Mouse (Mus musculus) neural tube, embryonic 14.5 days (tissue): Measurements from ENCODE around the gene Snapc4. TPM values are rescaled to one million over a fixed set of nuclear protein-coding genes. Genes with fewer than 3 reads are reported as not detected.
A peak's percentile ranks its signal among the peaks of the same experiment; 100 is the strongest.

ENCODE experiments used
- ATAC-seq: fragments of 200-750 bp; cut with Nextera tagmentation; 2 replicates; pipeline ENCODE4 v1.8.0; 2017; ENCODE audit warnings: low read depth, mild to moderate bottlenecking, moderate TSS enrichment, moderate library complexity
- H3K27ac ChIP-seq: fragments of 300-500 bp; sonication (generic); 2 replicates; pipeline ENCODE4 v1.5.1; 2014; ENCODE audit warnings: low read depth, mild to moderate bottlenecking, control low read depth, low read length, moderate library complexity, mixed read lengths
- H3K27me3 ChIP-seq: fragments of 300-500 bp; sonication (generic); 2 replicates; pipeline ENCODE4 v1.6.1; 2014; ENCODE audit warnings: low read length; ENCODE audit not compliant: control insufficient read depth, insufficient read depth
- H3K36me3 ChIP-seq: fragments of 300-500 bp; sonication (generic); 2 replicates; pipeline ENCODE4 v1.6.1; 2014; ENCODE audit warnings: low read length, mixed read lengths; ENCODE audit not compliant: control insufficient read depth, insufficient read depth
- H3K4me1 ChIP-seq: fragments of 300-500 bp; sonication (generic); 2 replicates; pipeline ENCODE4 v1.6.1; 2014; ENCODE audit warnings: low read length; ENCODE audit not compliant: control insufficient read depth, insufficient read depth
- H3K4me2 ChIP-seq: fragments of 300-500 bp; sonication (generic); 2 replicates; pipeline ENCODE4 v1.6.1; 2014; ENCODE audit warnings: mild to moderate bottlenecking, low read depth, low read length, control low read depth
- H3K4me3 ChIP-seq: fragments of 300-500 bp; sonication (generic); 2 replicates; pipeline ENCODE4 v1.5.1; 2014; ENCODE audit warnings: low read depth, low read length, control low read depth, mixed read lengths
- H3K9ac ChIP-seq: fragments of 300-500 bp; sonication (generic); replicated peaks from 2 replicates; pipeline ENCODE4 v1.6.1; 2014; ENCODE audit warnings: low read depth, mild to moderate bottlenecking, control low read depth, low read length, mixed read lengths
- H3K9me3 ChIP-seq: fragments of 300-500 bp; sonication (generic); 2 replicates; pipeline ENCODE4 v1.6.1; 2016; ENCODE audit warnings: low read length; ENCODE audit not compliant: control insufficient read depth
- WGBS: fragments of 180-500 bp; shearing (Covaris S2); extraction: QIAGEN DNeasy Blood & Tissue Kit; methylation state at CpG from one replicate; pipeline ENCODE4 v1.1.7; 2014; 5-methylcytosine and 5-hydroxymethylcytosine counted together
- polyA plus RNA-seq: library from polyadenylated mRNA; unstranded; fragments of >200 nt; fragmentation: Nextera tagmentation; extraction: Ambion mirVana; gene quantifications from 2 replicates; pipeline ENCODE4 v1.2.1, GENCODE M21; 2014

Snapc4 gene
- polyA plus RNA-seq, 1 experiment from 2014 or later = 30.9 TPM

GRCm38 (mm10) chr2:26320245-26321185 lies 59.9 kb downstream of the Snapc4 start:
- Histone ChIP-seq H3K27me3 (no peaks in the 10 kb centered on the region), H3K27ac (no peak overlapping the region), H3K9me3 (no peaks in the 10 kb centered on the region), H3K4me2 (no peak overlapping the region), H3K4me1 (peaks cover 38% of the 10 kb centered on the region), H3K36me3 (peaks cover 23% of the 10 kb centered on the region; the same call in 1 of the 2 replicates), H3K9ac (no peak overlapping the region), H3K4me3 (no peak overlapping the region)
- WGBS = 76% methylated on average over 14 of the region's 14 CpGs
- ATAC-seq = no peak

- 90% methylated on average over 13 of the region's 13 CpGs for WGBS
- H3K4me2 ChIP-seq = no peak overlapping the region
- peaks cover 38% of the 10 kb centered on the region for H3K4me1 ChIP-seq
- H3K9ac ChIP-seq = peak overlapping the region; percentile 11; the same call in 1 of the 2 replicates
- no peaks in the 10 kb centered on the region for H3K27me3 ChIP-seq
- no peak overlapping the region for H3K4me3 ChIP-seq
- no peaks in the 10 kb centered on the region for H3K9me3 ChIP-seq
- H3K27ac ChIP-seq = no peak overlapping the region
- no peak for ATAC-seq
- H3K36me3 ChIP-seq = peaks cover 18% of the 10 kb centered on the region; the same call in 1 of the 2 replicates
Measured at GRCm38 (mm10) chr2:26319519-26320244, 60.8 kb downstream of the Snapc4 start.

- H3K9ac ChIP-seq = no peak overlapping the region
- WGBS = 94% methylated on average over 9 of the region's 9 CpGs
- H3K36me3 ChIP-seq = peaks cover 12% of the 10 kb centered on the region; the same call in 1 of the 2 replicates
- H3K27ac ChIP-seq = no peak overlapping the region
- no peak for ATAC-seq
- H3K4me1 ChIP-seq = peaks cover 38% of the 10 kb centered on the region
- no peak overlapping the region for H3K4me2 ChIP-seq
- no peak overlapping the region for H3K4me3 ChIP-seq
- no peaks in the 10 kb centered on the region for H3K9me3 ChIP-seq
- no peaks in the 10 kb centered on the region for H3K27me3 ChIP-seq
Measured at GRCm38 (mm10) chr2:26319109-26319508, 61.3 kb downstream of the Snapc4 start.

GRCm38 (mm10) chr2:26317991-26318672 lies 62.3 kb downstream of the Snapc4 start:
- H3K4me3 ChIP-seq = no peak overlapping the region

GRCm38 (mm10) chr2:26317371-26317770 lies 63.1 kb downstream of the Snapc4 start:
- WGBS = 67% methylated on average over 3 of the region's 3 CpGs
- H3K9ac ChIP-seq = peak overlapping the region; percentile 99; the same call in 1 of the 2 replicates
- no peaks in the 10 kb centered on the region for H3K27me3 ChIP-seq
- no peaks in the 10 kb centered on the region for H3K36me3 ChIP-seq
- H3K4me2 ChIP-seq = peak overlapping the region; percentile 98
- peak overlapping the region; percentile 85 for H3K4me3 ChIP-seq
- H3K4me1 ChIP-seq = peaks cover 38% of the 10 kb centered on the region
- ATAC-seq = no peak
- H3K9me3 ChIP-seq = no peaks in the 10 kb centered on the region
- no peak overlapping the region for H3K27ac ChIP-seq

More at GRCm38 (mm10) chr2:26317991-26318672, 62.3 kb downstream of the Snapc4 start:
- H3K9ac ChIP-seq = 0 out of 2 replicates have a peak overlapping the region, but pooled peaks have one; percentile 16
- peaks cover 2% of the 10 kb centered on the region; the same call in 1 of the 2 replicates for H3K36me3 ChIP-seq
- WGBS = 84% methylated on average over 3 of the region's 3 CpGs
- H3K4me1 ChIP-seq = peaks cover 38% of the 10 kb centered on the region
- H3K4me2 ChIP-seq = peak overlapping the region; percentile 98
- ATAC-seq = no peak
- H3K9me3 ChIP-seq = no peaks in the 10 kb centered on the region
- H3K27ac ChIP-seq = no peak overlapping the region
- no peaks in the 10 kb centered on the region for H3K27me3 ChIP-seq

- Histone ChIP-seq H3K27me3 (no peaks in the 10 kb centered on the region), H3K36me3 (no peaks in the 10 kb centered on the region), H3K4me3 (peak overlapping the region; percentile 85), H3K4me2 (peak overlapping the region; percentile 98), H3K9me3 (no peaks in the 10 kb centered on the region), H3K9ac (peak overlapping the region; percentile 99), H3K4me1 (peaks cover 38% of the 10 kb centered on the region), H3K27ac (peak overlapping the region; percentile 96)
- WGBS = 54% methylated on average over 9 of the region's 9 CpGs
- 0 out of 2 replicates have a peak, but pooled peaks have one; percentile 12 for ATAC-seq
Measured at GRCm38 (mm10) chr2:26316576-26317246, 63.7 kb downstream of the Snapc4 start.

GRCm38 (mm10) chr2:26315925-26316311 lies 64.5 kb downstream of the Snapc4 start:
- H3K9me3 ChIP-seq = no peaks in the 10 kb centered on the region
- no peaks in the 10 kb centered on the region for H3K36me3 ChIP-seq
- peak overlapping the region; percentile 98 for H3K4me2 ChIP-seq
- peak overlapping the region; percentile 99 for H3K9ac ChIP-seq
- H3K4me3 ChIP-seq = peak overlapping the region; percentile 85
- 0% methylated on average over 11 of the region's 11 CpGs for WGBS
- H3K27me3 ChIP-seq = no peaks in the 10 kb centered on the region
- H3K4me1 ChIP-seq = peaks cover 38% of the 10 kb centered on the region
- peak overlapping the region; percentile 96 for H3K27ac ChIP-seq
- ATAC-seq = peak; percentile 39
